Mouse (Mus musculus) stomach, embryonic 16.5 days (tissue): ENCODE data around the gene Rab40b. TPM values are rescaled to one million over a fixed set of nuclear protein-coding genes. Genes with fewer than 3 reads are reported as not detected.
"Not testable (repeated sequence)": the region's sequence is repeated elsewhere in the genome, so short reads cannot be mapped to it uniquely, and the experiment has no call there.

Source experiments
- ATAC-seq: fragments of 200-750 bp; cut with Nextera tagmentation; 2 replicates; pipeline ENCODE4 v1.8.0; 2017; ENCODE audit warnings: moderate number of reproducible peaks, moderate TSS enrichment; ENCODE audit not compliant: insufficient read depth, low FRiP score
- H3K27ac ChIP-seq: fragments of 300-500 bp; sonication (generic); 2 replicates; pipeline ENCODE4 v1.5.1; 2014; ENCODE audit warnings: low read length
- H3K27me3 ChIP-seq: fragments of 300-500 bp; sonication (generic); 2 replicates; pipeline ENCODE4 v1.6.1; 2014; ENCODE audit warnings: low read length, control low read depth, mixed read lengths; ENCODE audit not compliant: control insufficient read depth, insufficient read depth
- H3K36me3 ChIP-seq: fragments of 300-500 bp; sonication (generic); 2 replicates; pipeline ENCODE4 v1.6.1; 2014; ENCODE audit warnings: low read length; ENCODE audit not compliant: control insufficient read depth, insufficient read depth
- H3K4me1 ChIP-seq: fragments of 300-500 bp; sonication (generic); 2 replicates; pipeline ENCODE4 v1.6.1; 2014; ENCODE audit warnings: low read length, control low read depth, mixed read lengths; ENCODE audit not compliant: control insufficient read depth, insufficient read depth
- H3K4me2 ChIP-seq: fragments of 300-500 bp; sonication (generic); 2 replicates; pipeline ENCODE4 v1.6.1; 2014; ENCODE audit warnings: low read depth, low read length, mixed read lengths
- H3K4me3 ChIP-seq: fragments of 300-500 bp; sonication (generic); replicated peaks from 2 replicates; pipeline ENCODE4 v1.5.1; 2014; ENCODE audit warnings: mild to moderate bottlenecking, low read length
- H3K9ac ChIP-seq: fragments of 300-500 bp; sonication (generic); 2 replicates; pipeline ENCODE4 v1.6.1; 2014; ENCODE audit warnings: low read length
- H3K9me3 ChIP-seq: fragments of 300-500 bp; sonication (generic); replicated peaks from 2 replicates; pipeline ENCODE4 v1.6.1; 2016; ENCODE audit warnings: low read length, control low read depth; ENCODE audit not compliant: control insufficient read depth
- WGBS: fragments of 180-500 bp; shearing (Covaris S2); extraction: QIAGEN DNeasy Blood & Tissue Kit; methylation state at CpG from one replicate; pipeline ENCODE4 v1.1.7; 2014; 5-methylcytosine and 5-hydroxymethylcytosine counted together
- microRNA-seq: library from miRNA; unstranded; fragments of <30 nt; microRNA quantifications from one replicate; pipeline ENCODE4, GENCODE M21; 2016
- polyA plus RNA-seq: library from polyadenylated mRNA; unstranded; fragments of >200 nt; fragmentation: Nextera tagmentation; extraction: Ambion mirVana; gene quantifications from 2 replicates; pipeline ENCODE4 v1.2.1, GENCODE M21; 2015

The Rab40b gene
- polyA plus RNA-seq, 1 experiment from 2014 or later, result 14.2 TPM

- no peak overlapping the region for H3K9ac ChIP-seq
- no peak overlapping the region for H3K4me2 ChIP-seq
- no peak for ATAC-seq
- H3K36me3 ChIP-seq, result 0 out of 2 replicates have a peak, but pooled peaks cover 3% of the 10 kb centered on the region
- no peak overlapping the region for H3K27ac ChIP-seq
- no peaks in the 10 kb centered on the region for H3K27me3 ChIP-seq
- H3K4me1 ChIP-seq, result no peaks in the 10 kb centered on the region
- WGBS, result 73% methylated on average over 1 of the region's 1 CpGs
- H3K9me3 ChIP-seq, result 0 out of 2 replicates have a peak, but pooled peaks cover under 1% of the 10 kb centered on the region
- no peak overlapping the region for H3K4me3 ChIP-seq
Observed at GRCm38 (mm10) chr11:121326034-121326433, 62.0 kb downstream of the Rab40b start.

GRCm38 (mm10) chr11:121307712-121308111, 80.3 kb downstream of the Rab40b start:
- not testable (repeated sequence) for H3K9me3 ChIP-seq, ATAC-seq, H3K4me2 ChIP-seq, H3K4me3 ChIP-seq, H3K4me1 ChIP-seq, H3K27ac ChIP-seq, H3K27me3 ChIP-seq, H3K9ac ChIP-seq
- H3K36me3 ChIP-seq, result peaks cover 40% of the 10 kb centered on the region
- 88% methylated on average over 6 of the region's 6 CpGs for WGBS

GRCm38 (mm10) chr11:121306608-121307007, 81.4 kb downstream of the Rab40b start:
- peaks cover 46% of the 10 kb centered on the region for H3K36me3 ChIP-seq
- H3K9me3 ChIP-seq, result 0 out of 2 replicates have a peak, but pooled peaks cover 6% of the 10 kb centered on the region
- ATAC-seq, result no peak
- no peak overlapping the region for H3K4me2 ChIP-seq
- no peak overlapping the region for H3K9ac ChIP-seq
- no peak overlapping the region for H3K27ac ChIP-seq
- H3K27me3 ChIP-seq, result no peaks in the 10 kb centered on the region
- 95% methylated on average over 8 of the region's 8 CpGs for WGBS
- no peaks in the 10 kb centered on the region for H3K4me1 ChIP-seq
- no peak overlapping the region for H3K4me3 ChIP-seq

Small RNA genes lying within 50 kb of the gene (microRNA-seq; reads per million reads assigned to microRNA genes)
- not detected for gene Mir7236

Other genes with a start within 250 kb of the Rab40b start
- 0.12 TPM in 1 of 2 replicates, not detected in the other for gene Tex19.1, start 242.1 kb downstream of the Rab40b start, polyA plus RNA-seq
- 0.08 TPM in 1 of 2 replicates, not detected in the other for gene Uts2r, start 228.0 kb downstream of the Rab40b start, polyA plus RNA-seq
- 8.5 and 9.4 TPM in 2 replicates for gene Hexdc, start 183.8 kb downstream of the Rab40b start, polyA plus RNA-seq
- gene Ogfod3, start 183.5 kb downstream of the Rab40b start, polyA plus RNA-seq, result 29.4 and 30.4 TPM in 2 replicates
- 37.9 and 44.2 TPM in 2 replicates for gene Cybc1, start 158.9 kb downstream of the Rab40b start, polyA plus RNA-seq
- 52.8 and 65.6 TPM in 2 replicates for gene Narf, start 151.0 kb downstream of the Rab40b start, polyA plus RNA-seq
- gene Foxk2, start 128.3 kb downstream of the Rab40b start, polyA plus RNA-seq, result 6.1 and 6.6 TPM in 2 replicates
- gene Wdr45b, start 33.8 kb downstream of the Rab40b start, polyA plus RNA-seq, result 78.3 and 91.2 TPM in 2 replicates
- 8.3 and 9.4 TPM in 2 replicates for gene Fn3krp, start 33.1 kb upstream of the Rab40b start, polyA plus RNA-seq
- gene Fn3k, start 46.7 kb upstream of the Rab40b start, polyA plus RNA-seq, result 1.6 and 2.9 TPM in 2 replicates
- 42.2 and 44.4 TPM in 2 replicates for gene Tbcd, start 63.7 kb upstream of the Rab40b start, polyA plus RNA-seq
- gene Zfp750, start 131.1 kb upstream of the Rab40b start, polyA plus RNA-seq, result 18.3 and 25.8 TPM in 2 replicates